Comparison of ENCODE assay signal across 17 mouse cellular contexts in the genomic region with DNA sequence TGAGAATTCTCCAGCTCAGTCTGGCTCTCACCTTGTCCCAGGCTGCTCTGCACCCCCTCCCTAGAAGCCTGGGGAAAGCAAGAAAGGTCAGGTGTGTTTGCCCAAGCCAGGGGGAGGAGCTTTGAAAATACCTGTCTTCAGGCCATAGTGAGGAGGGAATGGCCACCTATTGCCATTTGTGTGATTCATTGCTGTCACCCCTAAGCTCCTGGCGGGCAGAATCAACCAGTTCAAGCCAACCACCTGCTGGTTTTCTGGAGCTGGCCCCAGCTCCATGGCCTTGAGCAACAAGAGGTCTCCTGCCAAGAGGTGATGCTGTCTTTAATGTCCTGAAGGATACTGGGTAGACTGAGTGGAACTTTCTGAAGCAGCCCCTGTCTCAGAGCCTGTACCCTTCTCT. TPM values are rescaled to one million over a fixed set of nuclear protein-coding genes. Genes with fewer than 3 reads are reported as not detected.
DNase-seq lines count a peak whose midpoint lies in the region; ATAC-seq and TF ChIP-seq lines count a peak whose summit lies in the region.
"Had no signal": no experiment of that assay in that cellular context is flagged by ENCODE, and none has a peak within 500 bp of the region (broad histone marks: within the 10 kb centered on the region; RNA-seq: fewer than 3 reads in every experiment).

No protein-coding gene starts in this region.

- no peak for TF ChIP-seq POLR2A in heart, adult 2 months (IDR thresholded peaks at IDR 0.05; ENCODE audit: insufficient read depth, low read depth, low read length)

- no peaks in the 10 kb centered on the region for H3K9me3 ChIP-seq in ES-E14 (ENCODE audit: control insufficient read depth, insufficient read depth, low read depth, low read length)
- H3K9me3 ChIP-seq: heart, embryonic 15.5 days; hindbrain, embryonic 15.5 days; limb, embryonic 15.5 days; neural tube, embryonic 15.5 days had no signal

- intact Hi-C loops in heart, adult 2 months (cut with DNase I): no loop called here

- TF ChIP-seq CTCF in heart, adult 2 months (IDR thresholded peaks at IDR 0.05): no peak

- no peaks in the 10 kb centered on the region for H3K27me3 ChIP-seq in heart, adult 2 months (ENCODE audit: control insufficient read depth, insufficient read depth, low read length)
- H3K27me3 ChIP-seq: hindbrain, embryonic 15.5 days; neural tube, embryonic 15.5 days had no signal

- H3K79me2 ChIP-seq in heart, adult 2 months (replicated peaks; ENCODE audit: control insufficient read depth, insufficient read depth, low read length): no peaks in the 10 kb centered on the region

- peak overlapping the region; percentile 26; the same call in 1 of the 2 replicates for H3K27ac ChIP-seq in ES-E14 (ENCODE audit: insufficient read depth, low read depth, low read length, poor library complexity, severe bottlenecking)
- no peak overlapping the region for H3K27ac ChIP-seq in heart, adult 2 months
- H3K27ac ChIP-seq: heart, embryonic 15.5 days; hindbrain, embryonic 15.5 days; layer of hippocampus, adult 2 months; limb, embryonic 15.5 days; neural tube, embryonic 15.5 days had no signal

- H3K36me3 ChIP-seq in ES-E14 (ENCODE audit: control insufficient read depth, insufficient read depth, low read length, poor library complexity, severe bottlenecking): peaks cover 21% of the 10 kb centered on the region; the same call in 1 of the 2 replicates
- H3K36me3 ChIP-seq in heart, adult 2 months (ENCODE audit: control insufficient read depth, insufficient read depth, low read length): no peaks in the 10 kb centered on the region
- H3K36me3 ChIP-seq: heart, embryonic 15.5 days had no signal

- DNase-seq in ES-CJ7 (ENCODE audit: low read depth, low spot score): peak; percentile 27
- DNase-seq in ES-E14 (ENCODE audit: low read depth, low spot score): no peak
- DNase-seq in cerebellum, postnatal 10 days: peak; percentile 64 to 71
- peak; percentile 77 for DNase-seq in kidney, postnatal 14 days
- no peak for DNase-seq in heart, adult 2 months
- DNase-seq in ovary, adult 18-20 months (ENCODE audit: low spot score): no peak
- DNase-seq: forebrain, postnatal 0 days; lung, adult 2 months had no signal

- 75% methylated on average over 1 of the region's 1 CpGs for WGBS in heart, adult 2 months

- no peak overlapping the region for H3K9ac ChIP-seq in ES-E14 (ENCODE audit: insufficient read depth, low read depth, low read length, poor library complexity, severe bottlenecking)
- H3K9ac ChIP-seq in heart, adult 2 months (ENCODE audit: low read depth, low read length): no peak overlapping the region
- H3K9ac ChIP-seq: forebrain, postnatal 0 days; heart, embryonic 15.5 days; hindbrain, embryonic 15.5 days; limb, embryonic 15.5 days; neural tube, embryonic 15.5 days had no signal

- no peak for ATAC-seq in erythroid progenitor cell, adult 5-6 weeks (replicated peaks; ENCODE audit: low FRiP score, poor library complexity, severe bottlenecking)
- ATAC-seq: forebrain, postnatal 0 days had no signal

- in situ Hi-C loops in ES-E14 (cut with MboI; ENCODE audit: low sequenced_read_pairs in 2 of 2, unreplicated experiment in 2 of 2): no loop called here

- no peak for TF ChIP-seq EP300 in heart, adult 2 months (IDR thresholded peaks at IDR 0.05; ENCODE audit: insufficient read depth, low read depth, low read length)

- H3K4me3 ChIP-seq in ES-E14 (ENCODE audit: insufficient read depth in 1 of 2, low read depth in 1 of 2, low read length in 2 of 2, poor library complexity in 1 of 2, severe bottlenecking in 1 of 2): no peak overlapping the region
- H3K4me3 ChIP-seq in heart, adult 2 months: no peak overlapping the region
- H3K4me3 ChIP-seq: heart, embryonic 15.5 days; hindbrain, embryonic 15.5 days; layer of hippocampus, adult 2 months; limb, embryonic 15.5 days; neural tube, embryonic 15.5 days had no signal

- H3K4me1 ChIP-seq in ES-E14 (ENCODE audit: control insufficient read depth in 2 of 2, insufficient read depth in 2 of 2, low read length in 2 of 2, poor library complexity in 1 of 2): peaks cover 5% of the 10 kb centered on the region in 2 experiments; a peak in 2 of 4 replicates
- no peaks in the 10 kb centered on the region for H3K4me1 ChIP-seq in heart, adult 2 months (ENCODE audit: control insufficient read depth, insufficient read depth, low read length)
- H3K4me1 ChIP-seq: heart, embryonic 15.5 days; hindbrain, embryonic 15.5 days; limb, embryonic 15.5 days; neural tube, embryonic 15.5 days had no signal

TF ChIP-seq in ES-E14, 5 proteins besides CTCF, POLR2A, EP300 and RAD21:
- TF ChIP-seq CHD2 (IDR thresholded peaks at IDR 0.05; ENCODE audit: low read depth, low read length): no peak
- TF ChIP-seq ZC3H11A (IDR thresholded peaks at IDR 0.05; ENCODE audit: borderline replicate concordance, low read depth, low read length): no peak
- no peak for TF ChIP-seq MAFK (IDR thresholded peaks at IDR 0.05; ENCODE audit: insufficient read depth, low read depth, low read length)
- no peak for TF ChIP-seq ZNF384 (IDR thresholded peaks at IDR 0.05; ENCODE audit: low read depth, low read length)
- no peak for TF ChIP-seq HCFC1 (IDR thresholded peaks at IDR 0.05; ENCODE audit: borderline replicate concordance, insufficient read depth, low read length)

RNA-seq across cellular contexts. Expression of a gene that starts 1.1 kb away (rescaled TPM):
- 2.2 and 2.5 TPM in 2 replicates for total RNA-seq in ES-E14 (2012; rRNA removed)
- 2.5 TPM in 1 of 2 replicates, not detected in the other for total RNA-seq in erythroid progenitor cell, adult 5-6 weeks (2015; ENCODE audit: low replicate concordance)
- total RNA-seq in erythroid progenitor cell, adult 5-6 weeks (2017; ENCODE audit: low replicate concordance): not detected in 2 replicates
- total RNA-seq in heart, adult 2 months (2021): 1 to 10 TPM; 2.8 to 3.3 TPM
- 4.2 and 9.7 TPM in 2 replicates for polyA plus RNA-seq in heart, adult 2 months (2012; rRNA removed)
- total RNA-seq: megakaryocyte-erythroid progenitor cell, adult 5-6 weeks; monocyte, adult 5-6 weeks had no signal

RNA-seq across cellular contexts. Expression of a gene that starts 28.1 kb away (rescaled TPM):
- 1.3 and 6.7 TPM in 2 replicates for total RNA-seq in ES-E14 (2012; rRNA removed)
- total RNA-seq in erythroid progenitor cell, adult 5-6 weeks (2015; ENCODE audit: low replicate concordance): not detected in 2 replicates
- not detected in 2 replicates for total RNA-seq in erythroid progenitor cell, adult 5-6 weeks (2017; ENCODE audit: low replicate concordance)
- not detected for total RNA-seq in heart, adult 2 months (2021)
- 0.03 and 0.14 TPM in 2 replicates for polyA plus RNA-seq in heart, adult 2 months (2012; rRNA removed)
- total RNA-seq: granulocyte monocyte progenitor cell, adult 5-6 weeks; megakaryocyte-erythroid progenitor cell, adult 5-6 weeks; monocyte, adult 5-6 weeks had no signal

RNA-seq across cellular contexts. Expression of a gene that starts 28.4 kb away (rescaled TPM):
- total RNA-seq in ES-E14 (2012; rRNA removed): 98.9 and 211 TPM in 2 replicates
- not detected in 2 replicates for total RNA-seq in erythroid progenitor cell, adult 5-6 weeks (2015; ENCODE audit: low replicate concordance)
- not detected in 2 replicates for total RNA-seq in erythroid progenitor cell, adult 5-6 weeks (2017; ENCODE audit: low replicate concordance)
- 10 to 100 TPM; 13.8 to 14.2 TPM for total RNA-seq in heart, adult 2 months (2021)
- 40.8 and 51.2 TPM in 2 replicates for polyA plus RNA-seq in heart, adult 2 months (2012; rRNA removed)
- total RNA-seq: granulocyte monocyte progenitor cell, adult 5-6 weeks; monocyte, adult 5-6 weeks had no signal

Comparison
In these comparisons a context has a peak if more than half of its experiments do, and no peak if none do; other contexts are left out.
1. DNase-seq: peak in ES-CJ7 (single experiment), cerebellum, postnatal 10 days (2 of 2) and kidney, postnatal 14 days (single experiment); none in ES-E14 (single experiment), heart, adult 2 months (0 of 2) and ovary, adult 18-20 months (single experiment).
2. RNA of a gene that starts 28.4 kb away (total RNA-seq): 98.9 to 211 TPM in ES-E14 and 13.8 to 14.2 TPM in heart, adult 2 months; not detected in erythroid progenitor cell, adult 5-6 weeks; every median in the first group is over 10 times any median in the second.